Mouse (Mus musculus) cerebellum, adult (tissue): Measurements from ENCODE around the gene Bri3.

Experiments used
- ATAC-seq: cut with Nextera tagmentation; 2 replicates; pipeline ENCODE4 v1.9.2; 2017; ENCODE audit warnings: mild to moderate bottlenecking, moderate library complexity, mixed read lengths; ENCODE audit not compliant: insufficient number of reproducible peaks, low FRiP score, low TSS enrichment

Gene Bri3

DNA sequence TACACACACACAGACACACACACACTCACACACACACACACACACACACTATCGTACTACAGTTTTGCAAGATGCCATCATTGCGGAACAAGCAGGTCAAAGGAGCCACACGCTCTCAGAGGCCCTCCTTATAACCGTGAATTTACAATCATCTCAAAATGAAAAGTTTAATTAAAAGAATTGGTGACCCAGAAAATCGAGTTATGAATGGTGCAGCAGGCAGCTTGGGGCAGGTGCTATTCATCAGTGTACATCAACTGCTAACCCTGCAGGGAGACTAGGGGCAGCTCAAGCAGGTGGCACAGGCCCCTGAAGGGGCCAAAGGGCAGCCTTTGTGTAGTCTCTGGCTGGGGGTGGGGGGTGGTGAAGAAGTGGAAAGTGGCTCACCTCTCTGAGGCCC is 156.6 kb downstream of the Bri3 start:
- no peak for ATAC-seq

- ATAC-seq: no peak
Measured at GRCm38 (mm10) chr5:144406256-144406655, 162.0 kb downstream of the Bri3 start.

DNA sequence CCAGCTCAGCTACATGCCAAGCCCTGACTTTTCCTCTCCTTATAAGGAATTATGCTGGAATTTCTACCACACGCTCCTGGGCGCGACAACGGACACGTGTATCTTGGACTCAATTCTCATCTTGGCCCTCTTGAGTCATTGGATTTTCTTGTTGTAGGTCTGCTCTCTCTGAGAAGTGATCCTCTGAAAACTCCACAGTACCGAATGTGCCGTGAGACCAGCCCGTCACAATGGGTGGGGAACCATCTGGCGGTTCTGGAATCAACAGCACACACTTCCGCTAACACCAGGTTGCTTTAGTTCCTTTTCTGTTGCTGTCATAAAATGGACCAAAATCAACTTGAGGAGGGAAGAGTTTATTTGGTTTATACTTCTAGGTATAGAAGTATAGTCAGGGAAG is 166.4 kb downstream of the Bri3 start:
- no peak for ATAC-seq

DNA sequence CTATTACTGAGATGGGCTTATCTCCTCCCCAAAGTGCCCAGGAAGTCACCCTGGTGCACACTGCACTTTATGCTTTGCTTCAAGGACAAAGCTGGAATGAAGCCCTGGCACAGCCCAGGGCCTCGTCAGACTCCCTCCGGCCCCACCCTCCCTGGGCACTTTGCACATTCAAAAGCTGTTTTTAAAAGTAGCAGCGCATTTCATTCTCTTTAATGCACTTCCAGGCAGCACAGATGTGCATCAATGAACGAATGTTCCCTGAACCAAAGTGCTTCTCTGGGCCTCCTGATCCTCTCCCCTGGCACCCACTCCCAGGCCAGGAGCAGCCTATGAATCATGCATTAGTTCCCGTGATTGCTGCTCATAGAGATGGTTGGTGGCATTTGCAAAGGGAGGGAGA is 167.5 kb downstream of the Bri3 start:
- ATAC-seq: no peak

DNA sequence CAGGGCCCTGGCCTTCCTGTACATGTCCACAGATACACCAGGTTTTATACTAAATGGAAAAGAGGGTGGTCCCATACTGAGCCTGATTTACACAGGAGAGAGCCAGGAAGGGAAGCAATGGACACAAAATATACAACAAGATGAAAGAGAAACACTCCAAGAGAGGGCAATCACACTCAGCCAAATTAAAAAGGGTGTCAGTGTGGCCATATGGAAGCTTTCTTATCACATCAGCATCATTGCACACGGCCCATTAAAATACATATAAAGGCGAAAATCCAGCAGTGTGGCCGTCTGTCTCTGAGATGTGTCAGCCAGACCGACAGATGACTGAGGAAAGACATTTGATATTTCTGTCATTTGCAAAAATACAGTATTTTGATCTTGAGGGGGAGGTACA is 168.5 kb downstream of the Bri3 start:
- ATAC-seq: no peak

DNA sequence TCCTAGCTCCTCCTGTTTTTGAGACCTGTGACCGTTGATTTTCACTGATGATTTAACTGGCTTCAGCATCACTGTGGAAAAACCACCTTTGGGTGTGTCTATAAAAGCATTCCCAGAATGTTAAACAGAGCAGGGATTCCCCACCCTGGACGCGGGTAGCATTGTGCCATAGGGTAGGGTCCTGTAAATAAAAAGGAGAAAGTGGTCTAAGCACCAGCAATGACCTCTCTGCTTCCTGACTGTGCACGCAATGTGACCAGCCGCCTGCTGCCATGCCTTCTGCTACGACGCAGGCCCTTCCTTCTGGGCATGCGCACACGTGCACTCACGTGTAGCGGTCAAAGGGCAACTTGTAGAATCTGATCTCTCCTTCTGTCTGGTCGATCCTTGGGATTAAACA is 174.2 kb downstream of the Bri3 start:
- ATAC-seq: no peak

DNA sequence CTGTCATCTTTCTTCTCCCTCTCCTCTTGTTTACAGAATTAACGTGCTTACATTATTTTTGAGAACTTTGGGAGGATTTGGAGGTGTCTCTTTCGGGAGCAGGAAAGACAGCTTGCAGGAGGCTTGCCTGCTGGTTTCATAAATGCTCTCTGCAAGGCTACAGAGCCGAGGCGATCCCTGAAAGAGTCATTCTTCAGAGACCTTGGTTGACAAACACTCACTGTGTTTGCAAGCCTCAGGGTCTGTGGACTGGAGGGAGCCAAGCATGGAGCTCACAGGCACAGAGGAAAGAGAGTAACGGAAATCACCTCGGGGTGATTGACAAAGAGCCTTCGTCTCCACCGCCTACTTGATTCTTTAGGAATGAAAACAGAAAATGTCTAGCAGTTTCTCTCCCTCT is 175.8 kb downstream of the Bri3 start:
- no peak for ATAC-seq

GRCm38 (mm10) chr5:144426697-144427096 is 182.5 kb downstream of the Bri3 start:
- ATAC-seq: no peak

- no peak for ATAC-seq
Measured at GRCm38 (mm10) chr5:144427861-144428260, 183.6 kb downstream of the Bri3 start.

DNA sequence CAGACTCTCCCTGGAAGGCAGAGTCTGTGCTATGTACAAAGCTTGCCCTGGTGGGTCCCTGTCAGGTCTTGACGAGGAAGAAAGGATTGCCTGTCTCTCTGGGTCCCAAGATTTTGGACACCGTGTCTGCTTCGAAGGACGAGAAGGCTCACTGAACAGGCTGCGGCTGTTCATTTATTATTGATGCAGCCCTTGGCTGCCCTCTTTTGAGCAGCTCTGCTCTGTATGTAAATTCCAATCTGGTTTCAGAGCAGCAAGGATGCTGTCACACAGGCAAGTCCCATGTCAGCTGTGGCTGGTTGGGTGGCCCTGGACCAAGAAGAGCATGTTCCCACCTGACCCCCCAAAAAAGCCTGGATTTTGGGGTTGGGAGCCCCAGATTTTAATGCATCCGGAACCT is 187.2 kb downstream of the Bri3 start:
- ATAC-seq: no peak

GRCm38 (mm10) chr5:144439286-144440040 is 195.2 kb downstream of the Bri3 start:
- no peak for ATAC-seq

DNA sequence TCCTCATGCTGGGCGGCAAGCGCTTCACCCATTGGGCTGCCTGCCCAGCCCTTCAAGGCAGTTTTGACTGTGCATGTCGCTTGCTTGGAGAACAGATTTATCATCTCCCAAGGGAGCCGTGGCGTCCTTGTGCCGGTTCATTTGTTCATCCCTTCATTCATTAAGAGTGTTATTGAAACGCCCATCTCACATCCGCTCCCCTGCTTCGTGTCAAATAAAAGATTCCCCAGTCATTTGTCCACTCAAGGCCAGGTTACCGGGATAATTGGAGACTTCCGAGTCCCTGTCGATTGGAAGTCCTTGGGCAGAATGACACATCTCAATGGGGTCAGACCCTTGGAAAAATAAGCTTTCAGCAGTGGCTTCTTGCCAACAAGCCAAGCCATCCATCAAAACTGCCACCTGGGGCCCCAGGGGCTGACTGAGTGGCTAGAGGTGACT is 197.6 kb downstream of the Bri3 start:
- no peak for ATAC-seq

- no peak for ATAC-seq
Measured at GRCm38 (mm10) chr5:144446475-144447225, 202.4 kb downstream of the Bri3 start.

DNA sequence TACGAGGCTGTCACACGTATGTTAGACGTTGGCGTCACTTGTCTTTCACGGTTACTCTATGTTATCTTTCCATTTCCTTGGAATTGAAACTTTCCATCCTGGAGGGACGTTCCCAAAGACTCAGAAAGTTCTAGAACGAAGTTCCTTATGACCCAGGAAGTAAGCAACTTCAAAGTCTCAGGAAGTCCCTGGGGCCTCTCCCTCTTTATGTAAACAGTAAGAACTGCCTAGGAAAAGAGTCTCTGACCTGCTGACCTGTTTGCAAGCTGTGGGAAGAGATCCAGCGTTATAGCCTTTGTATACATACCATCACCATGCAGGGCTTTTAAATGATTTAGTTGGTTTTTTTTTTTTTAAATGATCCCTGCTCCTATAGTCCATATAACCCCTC is 203.0 kb downstream of the Bri3 start:
- no peak for ATAC-seq

GRCm38 (mm10) chr5:144447975-144448374 is 203.7 kb downstream of the Bri3 start:
- ATAC-seq: no peak

GRCm38 (mm10) chr5:144452776-144453455 is 208.7 kb downstream of the Bri3 start:
- no peak for ATAC-seq

DNA sequence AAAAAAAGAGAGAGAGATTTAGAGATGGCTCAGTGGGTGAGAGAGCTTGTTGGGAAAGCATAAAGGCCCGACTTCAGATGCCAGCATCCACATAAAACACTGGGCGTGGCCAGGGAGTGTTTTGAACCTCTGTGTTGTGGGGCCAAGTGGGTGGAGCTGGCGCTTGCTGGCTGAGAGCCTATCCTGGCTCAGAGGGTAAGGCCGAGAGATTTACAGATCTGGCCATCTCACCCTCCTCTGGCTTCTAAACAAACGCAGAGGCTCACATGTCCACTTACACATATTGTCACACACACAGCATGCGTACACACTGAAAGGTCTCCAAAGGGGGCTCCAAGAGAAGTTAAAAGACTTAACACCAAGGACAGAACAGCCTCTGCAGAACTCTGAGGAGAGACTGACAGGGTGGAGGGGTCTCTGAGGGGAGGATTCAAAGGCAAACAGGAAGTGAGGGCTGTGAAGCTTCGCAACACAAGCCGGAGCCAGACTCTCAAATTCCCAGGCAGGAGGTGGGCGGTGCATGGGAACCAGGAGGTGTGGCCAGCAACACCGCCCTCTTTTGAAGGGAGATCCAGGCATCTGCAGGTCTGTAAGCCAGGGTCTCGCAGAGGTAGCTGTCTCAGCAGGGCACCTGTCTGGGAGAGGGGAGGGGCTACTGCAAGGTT is 213.5 kb downstream of the Bri3 start:
- no peak for ATAC-seq

- ATAC-seq: no peak
Measured at GRCm38 (mm10) chr5:144466987-144467386, 222.8 kb downstream of the Bri3 start.

- ATAC-seq: no peak
Measured at GRCm38 (mm10) chr5:144473056-144473455, 228.8 kb downstream of the Bri3 start.

- no peak for ATAC-seq
Measured at GRCm38 (mm10) chr5:144479677-144480171, 235.5 kb downstream of the Bri3 start.
